Mouse (Mus musculus) kidney, embryonic 15.5 days (tissue): ENCODE results near the gene Prdx6. TPM values are rescaled to one million over a fixed set of nuclear protein-coding genes. Genes with fewer than 3 reads are reported as not detected.

Source experiments
- ATAC-seq: fragments of 200-750 bp; cut with Nextera tagmentation; replicated peaks from 2 replicates; pipeline ENCODE4 v1.8.0; 2017; ENCODE audit warnings: moderate TSS enrichment; ENCODE audit not compliant: low FRiP score
- H3K27ac ChIP-seq: fragments of 300-500 bp; sonication (generic); 2 replicates; pipeline ENCODE4 v1.5.1; 2015; ENCODE audit warnings: mild to moderate bottlenecking, inconsistent platforms
- H3K27me3 ChIP-seq: fragments of 300-500 bp; sonication (generic); 2 replicates; pipeline ENCODE4 v1.6.1; 2015; ENCODE audit warnings: inconsistent platforms
- H3K36me3 ChIP-seq: fragments of 300-500 bp; sonication (generic); 2 replicates; pipeline ENCODE4 v1.6.1; 2015; ENCODE audit warnings: inconsistent platforms
- H3K4me1 ChIP-seq: fragments of 300-500 bp; sonication (generic); 2 replicates; pipeline ENCODE4 v1.6.1; 2015; ENCODE audit warnings: inconsistent platforms
- H3K4me2 ChIP-seq: fragments of 300-500 bp; sonication (generic); 2 replicates; pipeline ENCODE4 v1.6.1; 2015; ENCODE audit warnings: moderate library complexity, mild to moderate bottlenecking, inconsistent platforms
- H3K4me3 ChIP-seq: fragments of 300-500 bp; sonication (generic); replicated peaks from 2 replicates; pipeline ENCODE4 v1.5.1; 2015; ENCODE audit warnings: mild to moderate bottlenecking, inconsistent platforms
- H3K9ac ChIP-seq: fragments of 300-500 bp; sonication (generic); 2 replicates; pipeline ENCODE4 v1.6.1; 2015; ENCODE audit warnings: mild to moderate bottlenecking, inconsistent platforms
- H3K9me3 ChIP-seq: fragments of 300-500 bp; sonication (generic); replicated peaks from 2 replicates; pipeline ENCODE4 v1.6.1; 2016; ENCODE audit warnings: inconsistent platforms
- WGBS: fragments of 180-500 bp; shearing (Covaris S2); methylation state at CpG from one replicate; pipeline ENCODE4 v1.1.7; 2015; ENCODE audit warnings: mixed read lengths; 5-methylcytosine and 5-hydroxymethylcytosine counted together
- polyA plus RNA-seq: library from polyadenylated mRNA; unstranded; fragments of >200 nt; fragmentation: Nextera tagmentation; extraction: Ambion mirVana; gene quantifications from 2 replicates; pipeline ENCODE4 v1.2.1, GENCODE M21; 2015

Gene Prdx6
- 489 and 496 TPM in 2 replicates for polyA plus RNA-seq

DNA sequence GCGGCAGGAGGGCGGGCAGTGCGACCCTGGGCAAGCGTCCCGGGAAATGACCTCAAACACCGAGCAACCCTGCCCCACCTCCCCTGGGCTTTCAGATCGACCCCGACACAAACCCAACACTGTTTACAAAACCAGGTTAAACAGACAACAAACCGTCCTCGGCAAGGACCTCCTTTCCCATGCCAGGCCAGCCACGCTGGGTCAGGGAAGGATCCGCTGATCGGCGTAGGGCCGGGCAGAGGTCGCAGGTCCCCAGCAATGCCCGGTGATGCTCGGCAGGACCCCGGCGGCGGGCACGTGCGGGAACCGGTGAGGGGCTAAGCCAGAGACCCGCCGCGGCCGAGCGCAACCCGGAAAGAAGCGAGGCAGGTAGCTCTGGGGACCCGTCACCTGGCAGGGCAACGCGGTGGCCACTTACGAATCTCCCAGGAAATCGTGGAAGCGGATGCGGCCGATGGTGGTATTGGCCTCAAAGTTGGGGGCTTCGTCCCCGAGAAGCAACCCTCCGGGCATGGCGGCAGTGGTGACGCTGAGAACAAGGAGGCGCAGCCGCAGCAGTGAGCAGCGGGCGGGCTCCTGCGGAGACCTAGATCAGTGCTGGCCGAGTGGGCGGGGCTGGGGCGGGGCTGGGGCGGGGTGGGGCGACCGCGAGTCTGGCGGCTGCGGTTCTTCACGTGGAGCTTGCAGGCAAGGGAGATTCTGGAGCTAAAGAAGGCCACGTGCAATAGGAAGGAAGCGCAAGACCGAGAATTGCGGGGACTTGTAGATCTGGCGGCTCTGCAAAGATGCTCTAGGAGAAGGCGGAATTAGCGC, at the start of gene Prdx6:
Gene Prdx6 (minus strand): TSS at position 616 of the 813 bp plus-strand sequence.
- ATAC-seq, result peak; percentile 96
- Histone ChIP-seq H3K9ac (peak within 1 kb of the TSS; percentile 89), H3K36me3 (peaks cover 15% of the 10 kb centered on the region), H3K27me3 (peaks cover 8% of the 10 kb centered on the region), H3K4me1 (peaks cover 27% of the 10 kb centered on the region), H3K9me3 (no peaks in the 10 kb centered on the region), H3K4me2 (peak within 1 kb of the TSS; percentile 87), H3K4me3 (peak within 1 kb of the TSS; percentile 91), H3K27ac (peak within 1 kb of the TSS; percentile 81)
- under 1% methylated on average over 65 of the region's 66 CpGs for WGBS

DNA sequence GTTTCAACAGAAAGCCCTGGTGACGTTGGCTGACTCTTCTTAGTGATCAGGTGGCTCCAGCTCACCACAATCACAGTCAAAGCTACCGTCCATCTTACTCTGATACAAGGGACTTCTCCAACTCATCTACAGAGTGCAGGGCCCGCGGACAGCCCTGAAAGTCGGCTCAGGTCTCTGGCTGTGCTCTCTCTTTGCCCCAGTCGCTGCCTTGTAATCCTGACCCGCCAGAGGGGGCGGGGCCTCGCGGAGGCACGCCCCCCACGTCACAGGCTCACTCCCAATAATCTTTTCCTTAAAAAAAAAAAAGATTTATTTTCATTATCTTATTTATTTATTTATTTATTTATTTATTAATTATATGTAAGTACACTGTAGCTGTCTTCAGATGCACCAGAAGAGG, 37.2 kb upstream of the Prdx6 start:
- no peaks in the 10 kb centered on the region for H3K36me3 ChIP-seq
- WGBS, result 53% methylated on average over 12 of the region's 12 CpGs
- no peaks in the 10 kb centered on the region for H3K4me1 ChIP-seq
- no peak overlapping the region for H3K4me3 ChIP-seq
- H3K4me2 ChIP-seq, result no peak overlapping the region
- no peak overlapping the region for H3K27ac ChIP-seq
- no peak for ATAC-seq
- no peaks in the 10 kb centered on the region for H3K9me3 ChIP-seq
- H3K27me3 ChIP-seq, result no peaks in the 10 kb centered on the region
- H3K9ac ChIP-seq, result no peak overlapping the region

DNA sequence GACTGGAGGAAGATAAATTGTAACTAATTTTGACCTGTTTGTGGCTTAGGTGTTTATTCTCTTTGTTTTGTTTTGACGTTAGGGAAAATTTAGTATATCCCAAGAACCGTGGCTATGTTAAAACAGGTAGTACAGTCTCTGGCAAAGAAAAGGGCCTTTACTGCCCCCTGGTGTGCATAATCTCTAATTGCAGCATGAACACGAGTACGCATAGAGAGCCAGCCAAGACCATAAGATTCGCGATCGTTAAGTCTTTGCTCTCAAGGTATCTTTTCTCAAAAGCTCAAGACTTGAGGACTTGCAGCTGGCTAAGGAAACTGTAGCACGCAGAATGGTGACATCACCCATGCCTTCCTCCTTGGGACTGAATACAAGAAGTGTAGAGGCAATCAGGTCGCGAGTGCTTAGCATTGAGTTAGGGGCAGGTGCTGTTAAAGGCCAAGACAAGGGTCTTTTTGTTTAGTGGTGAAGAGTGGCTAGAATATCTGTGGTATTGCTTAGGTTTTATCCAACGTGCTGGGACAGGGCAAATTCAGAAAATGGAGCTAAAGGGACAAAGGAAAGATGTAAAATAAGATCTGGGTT, 35.8 kb upstream of the Prdx6 start:
- Histone ChIP-seq H3K27me3 (no peaks in the 10 kb centered on the region), H3K9me3 (no peaks in the 10 kb centered on the region), H3K27ac (no peak overlapping the region), H3K36me3 (no peaks in the 10 kb centered on the region), H3K9ac (no peak overlapping the region), H3K4me2 (no peak overlapping the region), H3K4me1 (no peaks in the 10 kb centered on the region), H3K4me3 (no peak overlapping the region)
- ATAC-seq, result 0 out of 2 replicates have a peak, but pooled peaks have one; percentile 58
- 27% methylated on average over 11 of the region's 11 CpGs for WGBS

DNA sequence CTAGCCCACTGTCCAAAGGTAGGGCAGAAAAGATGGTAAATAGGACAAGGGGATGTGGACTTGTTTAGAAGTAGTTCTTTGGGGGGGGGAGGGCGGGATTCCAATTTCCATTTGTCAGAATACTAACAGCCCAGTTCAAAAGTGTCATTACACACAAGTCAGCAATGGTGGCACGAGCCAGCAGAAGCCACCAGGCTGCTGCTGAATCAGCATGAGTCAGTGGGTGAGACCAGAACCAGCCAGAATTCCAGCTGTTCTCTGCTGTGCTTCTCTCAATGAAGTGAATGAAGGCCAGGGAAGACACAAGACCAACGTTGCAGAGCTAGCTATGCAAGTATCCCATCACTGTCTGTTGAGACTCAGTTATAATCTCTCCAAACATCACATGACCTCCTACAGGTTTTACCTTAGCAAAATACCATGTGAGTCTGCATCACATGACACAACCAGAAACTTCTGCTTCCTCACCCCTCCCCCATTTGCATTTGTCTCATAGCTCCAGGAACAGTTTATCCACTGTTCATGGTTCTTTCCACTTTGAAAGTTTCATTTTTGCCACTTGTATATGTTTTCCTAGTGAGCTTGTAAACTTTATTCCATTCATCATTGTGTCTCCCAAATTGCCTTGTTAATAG, 30.2 kb upstream of the Prdx6 start:
- H3K27ac ChIP-seq, result no peak overlapping the region
- H3K9ac ChIP-seq, result no peak overlapping the region
- H3K4me1 ChIP-seq, result no peaks in the 10 kb centered on the region
- no peaks in the 10 kb centered on the region for H3K36me3 ChIP-seq
- H3K27me3 ChIP-seq, result no peaks in the 10 kb centered on the region
- H3K4me2 ChIP-seq, result no peak overlapping the region
- H3K9me3 ChIP-seq, result no peaks in the 10 kb centered on the region
- no peak overlapping the region for H3K4me3 ChIP-seq
- WGBS, result 78% methylated on average over 3 of the region's 3 CpGs
- no peak for ATAC-seq

DNA sequence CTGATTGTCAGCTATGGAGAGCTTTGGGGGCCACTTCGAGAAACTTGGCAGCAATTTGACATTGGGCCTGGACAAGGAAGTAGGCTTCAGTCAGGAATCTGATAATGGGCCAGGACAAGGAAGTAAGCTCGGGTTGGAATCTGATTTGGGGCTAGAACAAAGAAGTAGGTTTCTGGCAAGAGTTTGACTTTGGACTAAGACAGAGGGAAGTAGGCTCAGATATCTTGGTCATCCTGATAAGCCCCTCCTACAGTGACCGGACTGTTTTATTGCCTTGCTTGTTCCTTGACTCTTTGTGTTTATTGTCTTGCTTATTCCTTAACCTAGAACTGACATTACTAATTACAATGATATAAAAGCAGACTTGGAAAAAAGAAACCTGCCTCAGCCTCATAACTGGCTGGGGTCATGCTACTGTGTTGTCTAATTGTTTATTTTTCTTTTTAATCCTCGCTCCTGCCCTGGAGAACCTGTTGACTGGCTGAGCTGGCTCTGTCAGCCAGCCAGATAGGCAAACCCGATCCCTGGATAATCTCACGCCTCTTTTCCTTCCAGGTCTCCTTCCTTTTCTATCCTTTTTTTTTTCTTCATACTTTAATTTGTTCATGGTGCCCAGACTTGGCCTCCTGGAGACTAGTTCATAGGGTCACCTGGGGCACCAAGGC, 28.4 kb upstream of the Prdx6 start:
- no peaks in the 10 kb centered on the region for H3K9me3 ChIP-seq
- H3K9ac ChIP-seq, result no peak overlapping the region
- WGBS, result 49% methylated on average over 6 of the region's 6 CpGs
- no peaks in the 10 kb centered on the region for H3K4me1 ChIP-seq
- no peaks in the 10 kb centered on the region for H3K27me3 ChIP-seq
- no peak overlapping the region for H3K4me2 ChIP-seq
- no peaks in the 10 kb centered on the region for H3K36me3 ChIP-seq
- H3K4me3 ChIP-seq, result no peak overlapping the region
- H3K27ac ChIP-seq, result no peak overlapping the region
- no peak for ATAC-seq

DNA sequence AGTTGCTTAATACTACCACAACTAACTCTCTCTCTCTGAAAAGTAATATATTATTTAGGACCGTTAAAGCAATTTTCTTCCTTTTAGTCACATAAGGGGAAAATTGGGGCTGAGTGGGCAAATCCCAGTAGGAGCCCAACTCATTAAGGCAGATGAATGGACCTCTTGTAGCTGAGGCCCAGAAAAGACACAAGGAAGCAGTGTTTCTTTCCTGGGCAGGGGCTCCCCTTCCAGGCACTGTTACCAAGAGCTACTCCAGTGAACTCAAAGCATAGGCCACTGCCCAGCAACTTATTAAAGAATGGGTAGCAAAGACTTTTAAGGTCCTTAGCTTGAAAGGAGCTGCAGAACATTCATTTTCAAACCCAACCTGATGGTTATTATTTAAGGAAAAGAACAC, 22.5 kb upstream of the Prdx6 start:
- H3K4me1 ChIP-seq, result no peaks in the 10 kb centered on the region
- H3K27ac ChIP-seq, result no peak overlapping the region
- H3K36me3 ChIP-seq, result no peaks in the 10 kb centered on the region
- no peak overlapping the region for H3K9ac ChIP-seq
- WGBS, result 76% methylated on average over 1 of the region's 1 CpGs
- ATAC-seq, result no peak
- no peaks in the 10 kb centered on the region for H3K9me3 ChIP-seq
- H3K4me3 ChIP-seq, result no peak overlapping the region
- H3K4me2 ChIP-seq, result no peak overlapping the region
- H3K27me3 ChIP-seq, result no peaks in the 10 kb centered on the region

DNA sequence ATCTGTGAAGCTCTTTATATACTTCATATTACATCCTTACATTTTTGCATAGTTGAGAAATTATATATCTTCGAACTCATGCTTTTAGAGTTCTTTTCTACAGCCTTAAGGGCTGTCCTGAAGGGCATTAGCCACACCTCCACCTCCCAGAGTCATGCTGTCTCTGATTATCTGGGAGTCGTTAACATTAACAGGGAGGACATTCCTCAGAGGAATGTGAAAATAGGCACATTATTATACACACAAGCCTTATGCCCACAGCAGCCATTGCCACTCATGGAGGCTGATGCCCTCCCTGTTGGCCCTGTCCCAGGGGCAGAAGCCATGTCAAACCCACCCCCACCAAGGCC, 20.4 kb upstream of the Prdx6 start:
- H3K36me3 ChIP-seq, result no peaks in the 10 kb centered on the region
- H3K4me1 ChIP-seq, result no peaks in the 10 kb centered on the region
- no peak for ATAC-seq
- H3K4me3 ChIP-seq, result no peak overlapping the region
- 84% methylated on average over 2 of the region's 2 CpGs for WGBS
- no peak overlapping the region for H3K27ac ChIP-seq
- H3K9me3 ChIP-seq, result no peaks in the 10 kb centered on the region
- H3K27me3 ChIP-seq, result no peaks in the 10 kb centered on the region
- no peak overlapping the region for H3K4me2 ChIP-seq
- H3K9ac ChIP-seq, result no peak overlapping the region

DNA sequence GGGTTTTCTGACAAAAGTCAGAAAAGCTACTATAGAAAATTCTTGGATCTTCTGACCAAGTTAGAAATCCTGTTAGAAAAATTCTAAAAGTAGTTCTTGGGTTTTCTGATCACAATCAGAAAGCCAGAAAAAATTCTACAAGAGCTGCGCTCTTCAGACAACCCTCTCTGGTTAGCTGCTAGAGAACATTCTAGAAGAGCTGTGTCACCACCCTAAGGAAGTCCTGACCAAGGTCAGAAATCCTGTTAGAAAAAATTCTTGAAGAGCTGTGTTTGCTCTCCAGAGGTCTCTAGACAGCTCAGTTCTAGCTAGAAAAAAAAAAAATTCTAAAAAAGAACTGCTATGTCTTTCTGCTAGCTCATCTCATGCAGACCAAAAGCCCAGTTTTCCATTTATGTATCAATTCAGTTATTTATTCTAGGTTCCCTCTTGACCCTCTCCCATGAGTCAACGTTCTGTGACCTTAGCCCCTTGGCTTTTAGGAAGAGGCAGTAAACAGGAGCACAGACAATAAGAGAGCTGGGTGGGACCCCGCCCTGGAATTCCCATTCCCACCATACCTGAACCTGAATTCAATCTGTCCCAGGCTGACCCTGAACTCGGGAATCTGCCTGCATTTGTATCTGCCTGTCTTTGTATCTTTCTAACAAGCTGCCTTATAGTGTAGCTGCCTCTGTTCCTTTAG, 19.9 kb upstream of the Prdx6 start:
- H3K4me2 ChIP-seq, result no peak overlapping the region
- H3K9me3 ChIP-seq, result no peaks in the 10 kb centered on the region
- no peaks in the 10 kb centered on the region for H3K4me1 ChIP-seq
- no peak overlapping the region for H3K4me3 ChIP-seq
- H3K27me3 ChIP-seq, result no peaks in the 10 kb centered on the region
- WGBS, result 77% methylated on average over 4 of the region's 4 CpGs
- no peaks in the 10 kb centered on the region for H3K36me3 ChIP-seq
- no peak for ATAC-seq
- H3K27ac ChIP-seq, result no peak overlapping the region
- no peak overlapping the region for H3K9ac ChIP-seq

DNA sequence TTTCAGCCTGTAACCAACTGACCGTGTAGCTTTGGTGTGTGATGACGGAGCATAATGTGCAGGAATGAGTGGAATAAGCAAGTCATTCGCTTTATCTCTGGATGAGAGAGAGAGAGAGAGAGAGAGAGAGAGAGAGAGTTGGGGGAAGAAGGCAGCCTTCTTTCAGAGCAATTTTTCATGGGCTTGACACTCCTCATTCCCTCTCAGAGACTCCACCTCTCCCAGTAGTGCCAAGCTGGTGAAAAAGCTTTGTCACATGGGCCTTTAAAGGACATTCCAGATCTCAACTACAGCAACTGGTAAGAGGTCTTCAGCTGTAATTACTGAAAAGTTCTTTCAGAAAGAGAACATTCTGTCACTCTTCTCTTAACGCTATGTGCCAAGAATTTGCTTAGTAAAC, 18.3 kb upstream of the Prdx6 start:
- Histone ChIP-seq H3K27me3 (no peaks in the 10 kb centered on the region), H3K9me3 (no peaks in the 10 kb centered on the region), H3K9ac (no peak overlapping the region), H3K4me3 (no peak overlapping the region), H3K36me3 (no peaks in the 10 kb centered on the region), H3K27ac (no peak overlapping the region), H3K4me1 (no peaks in the 10 kb centered on the region), H3K4me2 (no peak overlapping the region)
- no peak for ATAC-seq
- 81% methylated on average over 4 of the region's 4 CpGs for WGBS

DNA sequence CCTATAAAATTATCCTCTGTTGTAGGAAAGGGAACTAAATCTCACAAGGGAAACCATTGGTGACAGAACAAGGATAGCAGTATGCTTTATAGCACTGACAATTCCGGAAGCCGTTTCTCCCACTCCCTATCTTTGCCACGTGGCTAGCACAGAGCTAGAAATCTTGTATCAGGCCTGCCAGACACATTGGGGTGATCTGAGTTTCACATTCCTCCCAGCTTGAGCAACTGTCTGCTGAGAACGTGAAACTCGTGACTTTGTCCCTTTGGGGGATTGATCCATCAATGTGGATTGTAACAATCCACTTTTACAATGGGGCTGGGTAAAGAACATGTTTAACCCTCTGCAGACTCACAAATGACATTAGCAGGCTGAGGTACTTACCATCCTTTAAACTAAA, 17.9 kb upstream of the Prdx6 start:
- H3K36me3 ChIP-seq, result no peaks in the 10 kb centered on the region
- H3K4me2 ChIP-seq, result no peak overlapping the region
- no peaks in the 10 kb centered on the region for H3K27me3 ChIP-seq
- no peaks in the 10 kb centered on the region for H3K4me1 ChIP-seq
- H3K9me3 ChIP-seq, result no peaks in the 10 kb centered on the region
- H3K9ac ChIP-seq, result no peak overlapping the region
- 48% methylated on average over 5 of the region's 5 CpGs for WGBS
- no peak for ATAC-seq
- H3K4me3 ChIP-seq, result no peak overlapping the region
- H3K27ac ChIP-seq, result no peak overlapping the region

DNA sequence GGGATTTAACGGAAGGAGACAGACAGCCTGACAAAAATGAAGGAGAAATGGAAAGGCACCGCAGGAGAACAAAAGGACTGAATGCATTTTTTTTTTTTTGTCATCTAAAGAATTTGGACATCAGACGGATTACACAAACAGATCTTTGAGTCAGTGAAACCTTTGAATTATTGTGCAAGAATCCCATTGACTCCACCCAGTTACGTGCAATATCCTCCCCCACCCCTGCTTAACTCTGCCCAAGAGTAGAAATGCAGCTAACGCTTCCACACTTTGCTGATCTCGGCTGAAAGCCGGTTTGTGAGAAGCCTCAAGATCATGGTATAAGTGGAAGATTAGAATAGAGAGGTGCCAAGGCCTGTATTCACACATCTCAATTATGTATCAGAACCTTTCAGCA, 17.1 kb upstream of the Prdx6 start:
- Histone ChIP-seq H3K27me3 (no peaks in the 10 kb centered on the region), H3K9ac (no peak overlapping the region), H3K9me3 (no peaks in the 10 kb centered on the region), H3K36me3 (no peaks in the 10 kb centered on the region), H3K4me3 (no peak overlapping the region), H3K4me2 (no peak overlapping the region), H3K4me1 (no peaks in the 10 kb centered on the region), H3K27ac (no peak overlapping the region)
- no peak for ATAC-seq
- 73% methylated on average over 7 of the region's 7 CpGs for WGBS

DNA sequence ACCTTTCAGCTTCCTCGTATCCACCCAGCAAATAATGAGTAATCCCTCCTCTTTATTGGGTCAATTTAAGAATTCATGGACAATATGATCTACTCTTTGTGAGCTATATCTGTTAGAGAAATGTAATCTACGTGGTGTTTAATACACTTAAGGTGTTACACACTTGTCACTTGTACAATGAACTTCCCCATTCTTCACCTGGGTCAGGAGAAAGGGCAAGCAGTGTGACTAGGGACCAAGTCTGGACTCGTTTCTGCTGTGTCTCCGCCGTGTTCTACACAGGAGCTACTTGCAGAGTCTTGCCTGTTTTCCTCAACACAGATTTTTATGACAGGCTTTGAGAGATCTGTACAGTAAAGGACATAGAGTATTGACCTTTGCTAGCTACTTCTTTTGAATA, 13.9 kb upstream of the Prdx6 start:
- Histone ChIP-seq H3K4me2 (no peak overlapping the region), H3K4me1 (no peaks in the 10 kb centered on the region), H3K36me3 (no peaks in the 10 kb centered on the region), H3K27ac (no peak overlapping the region), H3K9ac (no peak overlapping the region), H3K4me3 (no peak overlapping the region), H3K27me3 (no peaks in the 10 kb centered on the region), H3K9me3 (no peaks in the 10 kb centered on the region)
- no peak for ATAC-seq
- 87% methylated on average over 5 of the region's 5 CpGs for WGBS
